Mouse (Mus musculus) monocyte, adult 5-6 weeks (primary cell): ENCODE data around the gene Mctp2. TPM values are rescaled to one million over a fixed set of nuclear protein-coding genes. Genes with fewer than 3 reads are reported as not detected.

ENCODE experiments used
- ATAC-seq: fragments of 153-309, 156-312 bp; replicated peaks from 2 replicates; pipeline ENCODE4 v1.8.0; 2017; ENCODE audit warnings: mild to moderate bottlenecking; ENCODE audit not compliant: low TSS enrichment, insufficient number of reproducible peaks, severe bottlenecking, poor library complexity, low FRiP score
- total RNA-seq: library from RNA; stranded (forward); fragments of 200-1000, 200-491, 200-594 nt; gene quantifications from 3 replicates; pipeline ENCODE4 v1.2.3, GENCODE M21; 2017

The Mctp2 gene
- total RNA-seq, 1 experiment from 2014 or later, result 21.2 TPM

DNA sequence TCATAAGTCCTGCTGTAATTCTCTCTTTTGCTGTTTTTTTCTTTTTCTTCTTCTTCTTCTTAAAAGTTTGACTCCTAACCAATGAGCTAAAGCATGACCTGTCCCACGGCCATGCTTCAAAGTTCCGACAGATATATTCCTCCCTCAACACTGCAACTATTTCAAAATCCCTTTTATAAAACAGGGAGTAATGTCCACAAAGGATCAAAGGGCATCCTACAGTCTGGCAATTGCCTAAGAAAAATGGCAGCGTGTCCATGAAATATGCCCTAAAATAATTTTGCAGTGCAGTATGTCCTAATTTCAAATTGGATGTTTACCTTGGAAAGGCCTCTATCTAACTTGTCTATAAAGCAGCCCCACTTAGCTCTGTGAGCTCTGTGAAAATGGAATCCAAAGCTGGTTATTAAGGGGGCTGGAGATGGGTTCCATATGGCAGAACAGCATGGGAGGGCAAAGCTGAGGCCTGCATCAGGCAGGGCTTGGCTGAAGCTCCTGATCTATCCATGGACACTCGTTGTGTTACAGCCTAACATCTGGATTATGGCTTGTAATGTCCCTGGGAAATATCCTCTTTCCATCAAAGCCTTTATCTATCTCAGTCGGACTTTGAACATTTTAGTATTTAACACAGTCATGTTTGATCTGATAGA lies 90.7 kb downstream of the Mctp2 start:
- ATAC-seq, result no peak

DNA sequence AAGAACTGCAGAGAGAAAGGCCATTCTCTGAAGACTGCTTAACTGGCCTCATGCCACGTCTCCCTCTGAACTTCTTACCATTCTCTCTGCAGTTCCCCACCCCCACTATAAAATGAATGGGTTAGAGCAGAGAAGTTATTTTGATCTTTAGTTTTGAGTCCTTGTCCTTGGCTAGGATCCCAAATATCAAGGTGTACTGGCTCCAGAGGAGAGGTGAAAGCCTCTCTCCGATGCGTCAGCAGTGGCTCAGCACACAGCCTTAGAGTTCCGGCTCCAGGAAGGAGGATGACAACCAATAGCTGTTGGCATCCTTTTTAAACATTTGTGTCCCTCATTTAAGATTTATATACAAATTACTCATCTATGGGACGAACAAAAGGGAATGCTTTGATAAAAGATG lies 96.2 kb downstream of the Mctp2 start:
- no peak for ATAC-seq

GRCm38 (mm10) chr7:72209296-72209695 lies 97.1 kb downstream of the Mctp2 start:
- no peak for ATAC-seq

GRCm38 (mm10) chr7:72206841-72207240 lies 99.6 kb downstream of the Mctp2 start:
- ATAC-seq, result no peak

- ATAC-seq, result no peak
Observed at GRCm38 (mm10) chr7:72195709-72196108, 110.7 kb downstream of the Mctp2 start.

DNA sequence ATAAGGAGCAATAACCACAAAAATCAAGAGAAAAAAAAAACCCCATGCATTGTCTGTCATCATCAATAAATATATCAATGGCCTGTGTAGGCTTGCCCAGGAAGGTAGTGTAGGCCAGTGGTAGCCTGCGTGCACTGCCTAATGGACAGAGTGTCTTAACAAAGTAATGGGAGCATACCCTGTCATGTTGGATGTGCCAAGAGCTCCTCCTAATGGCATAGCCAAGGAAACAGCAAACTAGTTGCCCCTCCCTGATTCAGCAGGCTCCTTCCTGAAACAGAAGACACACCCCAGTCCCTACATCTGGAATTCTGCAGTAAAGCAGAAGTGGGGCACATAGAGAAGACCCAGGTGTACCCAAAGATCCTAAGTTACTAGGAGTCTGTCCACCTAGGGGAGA lies 113.1 kb downstream of the Mctp2 start:
- ATAC-seq, result no peak

GRCm38 (mm10) chr7:72181651-72182050 lies 124.8 kb downstream of the Mctp2 start:
- no peak for ATAC-seq

- no peak for ATAC-seq
Observed at GRCm38 (mm10) chr7:72169320-72169719, 137.1 kb downstream of the Mctp2 start.

DNA sequence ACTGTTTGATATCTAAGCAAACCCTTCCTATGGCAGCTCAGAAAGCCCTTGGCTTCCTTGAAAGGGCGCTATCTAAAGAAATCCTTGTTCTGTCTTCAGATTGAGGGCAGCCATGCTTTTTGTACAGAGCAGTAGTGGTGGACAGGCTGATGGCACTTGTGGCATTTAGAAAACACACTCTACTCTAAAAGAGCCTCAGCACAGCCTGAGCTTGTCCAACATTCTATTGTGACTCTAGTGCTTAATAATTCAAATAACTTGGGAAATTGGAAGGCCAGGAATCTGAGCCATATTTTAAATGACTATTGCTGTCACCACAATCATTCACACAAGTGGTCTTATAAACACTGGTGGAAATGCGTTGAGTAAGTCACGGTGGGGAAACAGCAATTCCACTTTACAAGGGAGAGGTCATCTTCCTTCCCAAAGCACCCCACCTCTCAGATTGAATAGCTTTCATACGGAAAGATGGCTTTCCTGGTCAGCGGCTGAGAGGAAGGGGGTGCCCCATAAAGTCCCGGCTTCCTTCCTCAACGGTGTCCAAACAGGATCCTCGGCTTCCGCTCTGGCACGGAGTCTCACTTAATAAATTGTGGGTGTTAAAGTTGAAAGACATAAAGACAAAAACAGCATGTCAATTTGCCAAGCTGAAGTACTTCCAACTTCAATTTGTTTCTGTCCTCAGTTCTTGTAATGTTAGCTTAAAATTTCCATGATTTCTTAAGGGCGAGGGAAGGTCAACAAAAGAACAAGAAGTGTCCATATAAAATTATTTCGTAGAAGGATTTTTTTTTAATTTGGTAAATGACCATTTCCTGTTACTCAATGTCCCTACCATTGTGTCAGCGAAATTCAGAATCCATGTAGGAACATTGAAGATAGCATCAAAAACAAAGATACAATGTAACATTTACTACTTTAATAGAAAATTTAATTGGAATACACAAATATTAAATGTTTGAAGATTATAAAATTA lies 140.4 kb downstream of the Mctp2 start:
- ATAC-seq, result no peak

GRCm38 (mm10) chr7:72162256-72162655 lies 144.2 kb downstream of the Mctp2 start:
- no peak for ATAC-seq

GRCm38 (mm10) chr7:72159513-72160063 lies 146.8 kb downstream of the Mctp2 start:
- ATAC-seq, result no peak

DNA sequence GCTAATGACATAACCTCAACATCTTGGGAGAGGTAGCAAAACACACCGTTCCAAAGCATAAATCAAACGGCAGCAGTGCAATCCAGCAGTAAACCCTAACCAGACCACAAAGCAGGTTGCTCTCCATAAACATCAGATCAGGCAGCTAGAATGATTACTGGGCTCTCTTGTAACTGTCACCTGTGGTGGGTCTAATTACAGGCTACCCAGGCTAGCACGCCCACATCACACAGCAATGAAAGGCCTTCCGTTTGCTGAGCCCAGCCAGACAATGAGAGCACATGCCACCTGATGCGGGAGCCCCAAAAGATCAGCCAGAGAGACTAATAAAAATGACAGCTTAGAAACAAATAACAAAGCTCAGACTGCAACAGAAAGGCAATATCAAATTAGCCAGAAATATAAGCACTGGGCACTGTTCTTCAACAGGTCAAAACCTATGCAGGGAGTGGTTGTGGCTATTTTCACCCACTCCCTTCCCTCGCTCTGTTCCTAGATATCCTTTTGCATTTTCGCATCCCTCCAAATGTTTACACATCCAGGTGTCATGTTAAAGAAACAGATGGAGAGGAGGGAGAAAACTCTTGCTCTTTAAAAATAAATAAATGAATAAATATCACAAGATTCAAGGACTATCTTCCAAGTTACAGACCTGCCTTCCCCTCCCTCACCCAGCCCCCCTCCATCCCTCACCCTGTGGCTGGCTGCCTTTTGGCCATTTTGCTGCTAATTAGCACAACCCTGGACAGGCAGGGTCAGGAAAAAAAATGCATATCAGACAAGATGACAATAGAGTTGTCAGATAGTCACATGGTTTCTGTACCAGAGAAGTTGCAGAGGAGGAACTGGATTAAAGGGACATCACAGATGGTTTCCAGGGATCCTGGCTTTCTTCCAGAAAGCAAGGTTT lies 155.4 kb downstream of the Mctp2 start:
- ATAC-seq, result no peak

- ATAC-seq, result no peak
Observed at GRCm38 (mm10) chr7:72149073-72149472, 157.3 kb downstream of the Mctp2 start.

- ATAC-seq, result no peak
Observed at GRCm38 (mm10) chr7:72146849-72147248, 159.6 kb downstream of the Mctp2 start.

DNA sequence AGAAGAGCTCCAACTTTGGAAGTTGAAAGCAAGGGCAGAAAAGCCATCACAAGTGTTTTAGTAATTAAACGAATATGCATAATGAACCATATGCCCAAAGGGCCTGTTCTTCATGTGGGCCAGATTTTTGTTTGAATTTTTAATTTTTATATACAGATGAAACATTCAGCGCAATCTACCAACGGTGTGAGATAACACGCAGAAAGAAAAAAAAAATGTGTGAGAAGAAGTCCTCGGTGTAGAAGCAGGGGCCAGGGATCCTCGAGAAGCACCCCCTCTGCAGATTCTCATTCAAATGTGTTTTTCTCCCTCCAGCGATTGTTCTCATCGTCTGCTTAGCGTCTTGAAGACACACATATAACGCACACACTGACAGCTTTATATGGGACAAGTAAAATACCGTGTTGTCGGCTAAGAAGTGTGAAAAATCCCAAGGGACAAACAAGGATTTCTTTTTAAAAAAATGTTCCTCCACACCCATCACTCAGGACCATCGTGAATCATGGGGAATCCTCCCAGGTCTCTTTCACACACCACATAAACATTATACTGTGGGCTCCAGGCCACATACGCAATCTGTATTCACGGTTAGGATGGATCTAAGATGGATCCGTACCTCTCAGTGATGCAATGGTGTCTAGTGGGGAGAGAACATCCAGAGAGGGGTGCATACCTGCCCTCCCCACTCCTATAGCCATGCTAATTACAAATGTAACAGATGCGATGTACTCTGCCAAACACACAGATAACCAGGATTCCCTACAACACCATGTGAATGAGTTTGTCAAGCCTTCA lies 160.5 kb downstream of the Mctp2 start:
- ATAC-seq, result no peak

GRCm38 (mm10) chr7:72138701-72139100 lies 167.7 kb downstream of the Mctp2 start:
- ATAC-seq, result no peak

DNA sequence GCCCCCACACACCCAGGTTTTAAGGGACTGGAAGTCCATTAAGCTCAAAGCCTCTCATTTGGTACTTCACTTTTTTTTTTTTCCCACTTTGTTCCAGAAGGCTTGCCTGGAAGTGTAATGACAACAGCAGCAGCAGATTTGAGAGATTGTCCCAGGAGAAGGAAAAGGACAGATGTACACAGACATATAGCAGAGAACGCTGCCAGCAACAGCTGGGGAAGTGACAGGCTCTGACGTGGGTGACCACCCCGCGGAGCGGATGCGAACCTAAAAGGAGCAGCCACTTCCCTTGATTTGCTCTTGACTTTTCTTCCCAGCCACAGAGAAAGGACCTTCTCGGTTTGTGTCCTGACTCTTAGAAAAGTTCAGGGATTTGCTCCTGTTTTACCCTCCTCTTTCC lies 185.4 kb downstream of the Mctp2 start:
- no peak for ATAC-seq

- ATAC-seq, result no peak
Observed at GRCm38 (mm10) chr7:72119713-72120112, 186.7 kb downstream of the Mctp2 start.
